Mouse (Mus musculus) thymus, adult 18-20 months (tissue): ENCODE results near the gene Fam180a.
"Not testable (repeated sequence)": the region's sequence is repeated elsewhere in the genome, so short reads cannot be mapped to it uniquely, and the experiment has no call there.

ENCODE experiments used
- DNase-seq, 2 experiments: peaks; one replicate each; pipeline ENCODE4 v3.0.0; 2022; ENCODE audit warnings: mixed read lengths in 2 of 2

Fam180a gene

GRCm38 (mm10) chr6:35326111-35326515 lies at the start of gene Fam180a:
Gene Fam180a, minus strand, starts transcription at chr6:35326141.
- DNase-seq, result no peak

GRCm38 (mm10) chr6:35374052-35374451 lies 48.1 kb upstream of the Fam180a start:
- DNase-seq, result no peak

GRCm38 (mm10) chr6:35370356-35370755 lies 44.4 kb upstream of the Fam180a start:
- no peak for DNase-seq

- DNase-seq, result not testable (repeated sequence)
These were observed 43.8 kb upstream of the Fam180a start for GRCm38 (mm10) chr6:35369578-35370282.

- DNase-seq, result no peak
These were observed 36.7 kb upstream of the Fam180a start for GRCm38 (mm10) chr6:35362596-35362995.

GRCm38 (mm10) chr6:35355320-35355719 lies 29.4 kb upstream of the Fam180a start:
- DNase-seq, result no peak

- no peak for DNase-seq
These were observed 28.7 kb upstream of the Fam180a start for GRCm38 (mm10) chr6:35354622-35354998.

- no peak for DNase-seq
These were observed 28.1 kb upstream of the Fam180a start for GRCm38 (mm10) chr6:35353846-35354621.

- no peak for DNase-seq
These were observed 27.5 kb upstream of the Fam180a start for GRCm38 (mm10) chr6:35353416-35353815.

GRCm38 (mm10) chr6:35352867-35353266 lies 26.9 kb upstream of the Fam180a start:
- DNase-seq, result no peak

- DNase-seq, result no peak
These were observed 25.9 kb upstream of the Fam180a start for GRCm38 (mm10) chr6:35351826-35352225.

- DNase-seq, result no peak
These were observed 23.8 kb upstream of the Fam180a start for GRCm38 (mm10) chr6:35349784-35350183.

GRCm38 (mm10) chr6:35338640-35339039 lies 12.7 kb upstream of the Fam180a start:
- no peak for DNase-seq

- no peak for DNase-seq
These were observed 11.9 kb upstream of the Fam180a start for GRCm38 (mm10) chr6:35337836-35338235.

- DNase-seq, result no peak
These were observed 9.5 kb upstream of the Fam180a start for GRCm38 (mm10) chr6:35335452-35335851.

GRCm38 (mm10) chr6:35334278-35334677 lies 8.3 kb upstream of the Fam180a start:
- DNase-seq, result no peak

- no peak for DNase-seq
These were observed 7.7 kb upstream of the Fam180a start for GRCm38 (mm10) chr6:35333632-35334031.

GRCm38 (mm10) chr6:35330834-35331233 lies 4.9 kb upstream of the Fam180a start:
- DNase-seq, result no peak

GRCm38 (mm10) chr6:35329956-35330355 lies 4.0 kb upstream of the Fam180a start:
- DNase-seq, result no peak

GRCm38 (mm10) chr6:35324306-35324705 lies 1.6 kb downstream of the Fam180a start:
- no peak for DNase-seq

- no peak for DNase-seq
These were observed 2.9 kb downstream of the Fam180a start for GRCm38 (mm10) chr6:35323046-35323445.

- no peak for DNase-seq
These were observed 4.8 kb downstream of the Fam180a start for GRCm38 (mm10) chr6:35321105-35321504.

- DNase-seq, result no peak
These were observed 6.1 kb downstream of the Fam180a start for GRCm38 (mm10) chr6:35319850-35320249.

- DNase-seq, result no peak
These were observed 12.4 kb downstream of the Fam180a start for GRCm38 (mm10) chr6:35313520-35313919.
